Mouse (Mus musculus): ENCODE measurements at regions not wholly inside any gene's neighbourhood (a gene's known extent, or its start where the extent isn't known, plus 50 kb on each side); places are given as distances from the start of the nearest gene placed in this dataset.

GRCm38 (mm10) chr10:42131798-42132197, 113.6 kb upstream of the Armc2 start:
- Histone ChIP-seq H3K4me1 (no peaks in the 10 kb centered on the region), H3K4me2 (no peak overlapping the region), H3K4me3 (no peak overlapping the region), H3K36me3 (replicated peaks) (no peaks in the 10 kb centered on the region), H3K27ac (no peak overlapping the region), H3K27me3 (replicated peaks) (no peaks in the 10 kb centered on the region), H3K9ac (no peak overlapping the region), H3K9me3 (no peaks in the 10 kb centered on the region)
- WGBS = 93% methylated on average over 6 of the region's 6 CpGs
- ATAC-seq (replicated peaks) = no peak

- no peak overlapping the region for H3K9ac ChIP-seq
- H3K9me3 ChIP-seq = no peaks in the 10 kb centered on the region
- H3K4me1 ChIP-seq = no peaks in the 10 kb centered on the region
- no peak overlapping the region for H3K27ac ChIP-seq
- H3K4me3 ChIP-seq = no peak overlapping the region
- no peak for ATAC-seq (replicated peaks)
- WGBS = 73% methylated on average over 2 of the region's 2 CpGs
- H3K27me3 ChIP-seq (replicated peaks) = no peaks in the 10 kb centered on the region
- H3K4me2 ChIP-seq = no peak overlapping the region
- no peaks in the 10 kb centered on the region for H3K36me3 ChIP-seq (replicated peaks)
Observed at GRCm38 (mm10) chr10:42131298-42131697, 113.1 kb upstream of the Armc2 start.

GRCm38 (mm10) chr10:42127865-42128419, 109.7 kb upstream of the Armc2 start:
- Histone ChIP-seq H3K27ac (no peak overlapping the region), H3K9me3 (no peaks in the 10 kb centered on the region), H3K4me1 (no peaks in the 10 kb centered on the region), H3K4me2 (no peak overlapping the region), H3K27me3 (replicated peaks) (no peaks in the 10 kb centered on the region), H3K36me3 (replicated peaks) (no peaks in the 10 kb centered on the region), H3K4me3 (no peak overlapping the region), H3K9ac (no peak overlapping the region)
- 87% methylated on average over 14 of the region's 14 CpGs for WGBS
- ATAC-seq (replicated peaks) = no peak

DNA sequence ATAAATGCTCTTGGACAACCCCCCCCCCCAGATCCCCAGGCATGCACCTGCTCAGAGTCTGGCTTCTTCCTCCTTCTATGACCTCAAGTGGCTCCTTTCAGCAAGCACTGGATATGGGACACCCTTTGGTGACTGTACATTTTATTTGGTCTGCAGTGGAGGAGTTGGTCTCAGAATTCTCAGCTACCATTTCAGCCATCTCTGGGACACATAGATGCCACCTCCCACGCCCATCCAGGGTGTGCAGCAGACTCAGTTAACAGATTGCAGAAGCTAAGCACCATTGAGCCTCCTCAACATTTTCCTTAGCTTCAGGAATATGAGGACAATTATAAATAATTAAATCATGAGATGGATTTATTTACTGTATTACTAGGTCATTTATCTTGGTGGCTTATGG, 108.6 kb upstream of the Armc2 start:
- no peaks in the 10 kb centered on the region for H3K27me3 ChIP-seq (replicated peaks)
- H3K27ac ChIP-seq = no peak overlapping the region
- H3K4me3 ChIP-seq = no peak overlapping the region
- no peak overlapping the region for H3K9ac ChIP-seq
- no peaks in the 10 kb centered on the region for H3K9me3 ChIP-seq
- 74% methylated on average over 1 of the region's 1 CpGs for WGBS
- no peak for ATAC-seq (replicated peaks)
- no peak overlapping the region for H3K4me2 ChIP-seq
- H3K4me1 ChIP-seq = no peaks in the 10 kb centered on the region
- H3K36me3 ChIP-seq (replicated peaks) = no peaks in the 10 kb centered on the region

- Histone ChIP-seq H3K27me3 (replicated peaks) (no peaks in the 10 kb centered on the region), H3K36me3 (replicated peaks) (no peaks in the 10 kb centered on the region), H3K9me3 (no peaks in the 10 kb centered on the region), H3K4me3 (no peak overlapping the region), H3K27ac (no peak overlapping the region), H3K4me2 (no peak overlapping the region), H3K9ac (no peak overlapping the region), H3K4me1 (no peaks in the 10 kb centered on the region)
- no peak for ATAC-seq (replicated peaks)
- WGBS = 78% methylated on average over 7 of the region's 7 CpGs
Observed at GRCm38 (mm10) chr10:42122768-42123635, 104.8 kb upstream of the Armc2 start.

GRCm38 (mm10) chr10:42121984-42122383, 103.7 kb upstream of the Armc2 start:
- no peak for ATAC-seq (replicated peaks)
- no peak overlapping the region for H3K4me3 ChIP-seq
- no peaks in the 10 kb centered on the region for H3K9me3 ChIP-seq
- H3K9ac ChIP-seq = no peak overlapping the region
- no peaks in the 10 kb centered on the region for H3K4me1 ChIP-seq
- no peaks in the 10 kb centered on the region for H3K36me3 ChIP-seq (replicated peaks)
- WGBS = 83% methylated on average over 4 of the region's 4 CpGs
- no peak overlapping the region for H3K4me2 ChIP-seq
- no peaks in the 10 kb centered on the region for H3K27me3 ChIP-seq (replicated peaks)
- H3K27ac ChIP-seq = no peak overlapping the region

- Histone ChIP-seq H3K4me3 (no peak overlapping the region), H3K36me3 (replicated peaks) (no peaks in the 10 kb centered on the region), H3K27me3 (replicated peaks) (no peaks in the 10 kb centered on the region), H3K27ac (no peak overlapping the region), H3K9me3 (no peaks in the 10 kb centered on the region), H3K9ac (no peak overlapping the region), H3K4me1 (no peaks in the 10 kb centered on the region), H3K4me2 (no peak overlapping the region)
- ATAC-seq (replicated peaks) = no peak
- WGBS = 89% methylated on average over 12 of the region's 12 CpGs
Observed at GRCm38 (mm10) chr10:42119326-42119725, 101.1 kb upstream of the Armc2 start.

GRCm38 (mm10) chr10:42118361-42119188, 100.3 kb upstream of the Armc2 start:
- Histone ChIP-seq H3K9me3 (no peaks in the 10 kb centered on the region), H3K9ac (no peak overlapping the region), H3K36me3 (replicated peaks) (no peaks in the 10 kb centered on the region), H3K4me3 (no peak overlapping the region), H3K4me2 (no peak overlapping the region), H3K27ac (no peak overlapping the region), H3K4me1 (no peaks in the 10 kb centered on the region), H3K27me3 (replicated peaks) (no peaks in the 10 kb centered on the region)
- ATAC-seq (replicated peaks) = no peak
- WGBS = 79% methylated on average over 13 of the region's 13 CpGs

- Histone ChIP-seq H3K9me3 (no peaks in the 10 kb centered on the region), H3K4me1 (no peaks in the 10 kb centered on the region), H3K9ac (no peak overlapping the region), H3K4me3 (no peak overlapping the region), H3K27ac (no peak overlapping the region), H3K27me3 (replicated peaks) (no peaks in the 10 kb centered on the region), H3K36me3 (replicated peaks) (no peaks in the 10 kb centered on the region), H3K4me2 (no peak overlapping the region)
- 85% methylated on average over 5 of the region's 5 CpGs for WGBS
- no peak for ATAC-seq (replicated peaks)
Observed at GRCm38 (mm10) chr10:42117523-42117922, 99.3 kb upstream of the Armc2 start.

- Histone ChIP-seq H3K36me3 (replicated peaks) (no peaks in the 10 kb centered on the region), H3K4me2 (no peak overlapping the region), H3K9ac (no peak overlapping the region), H3K4me1 (no peaks in the 10 kb centered on the region), H3K27ac (no peak overlapping the region), H3K4me3 (no peak overlapping the region), H3K9me3 (no peaks in the 10 kb centered on the region), H3K27me3 (replicated peaks) (no peaks in the 10 kb centered on the region)
- no peak for ATAC-seq (replicated peaks)
- WGBS = 96% methylated on average over 4 of the region's 4 CpGs
Observed at GRCm38 (mm10) chr10:42115920-42116298, 97.7 kb upstream of the Armc2 start.

DNA sequence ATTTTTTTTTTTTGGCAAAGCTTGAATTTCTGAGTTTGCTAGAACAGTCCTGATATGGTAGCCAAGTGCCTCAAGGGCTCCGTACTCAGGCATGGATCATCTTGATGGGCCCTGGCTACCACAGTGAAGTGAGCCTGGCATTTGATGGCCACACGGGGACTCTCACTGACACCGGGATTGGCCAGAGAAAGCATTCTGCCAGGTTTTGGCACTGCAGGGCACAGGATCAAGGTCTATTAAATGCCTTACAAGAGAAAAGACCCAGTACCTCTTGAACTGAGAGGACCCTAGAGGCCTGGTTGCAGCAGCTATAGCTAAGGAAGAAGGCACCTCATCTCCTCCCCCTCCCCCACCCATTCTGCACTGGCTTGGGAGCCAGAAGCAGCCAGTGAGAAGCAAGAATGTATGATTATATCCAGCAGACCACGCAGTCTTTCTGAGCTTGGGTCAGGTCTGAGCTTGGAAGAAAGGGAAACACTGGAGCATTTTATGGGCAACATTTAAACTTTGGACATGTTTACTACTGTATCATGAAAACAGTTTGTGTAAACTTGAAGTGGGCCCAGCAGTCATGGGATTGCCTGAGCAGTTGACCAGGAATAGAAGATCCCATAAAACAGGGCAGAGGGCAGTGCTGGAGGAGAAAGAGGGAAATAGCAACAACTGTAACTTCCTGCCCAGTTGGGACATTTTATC, 97.1 kb upstream of the Armc2 start:
- no peak for ATAC-seq (replicated peaks)
- no peak overlapping the region for H3K4me3 ChIP-seq
- no peak overlapping the region for H3K4me2 ChIP-seq
- H3K27ac ChIP-seq = no peak overlapping the region
- H3K9ac ChIP-seq = no peak overlapping the region
- WGBS = 89% methylated on average over 4 of the region's 4 CpGs
- H3K27me3 ChIP-seq (replicated peaks) = no peaks in the 10 kb centered on the region
- H3K4me1 ChIP-seq = no peaks in the 10 kb centered on the region
- no peaks in the 10 kb centered on the region for H3K36me3 ChIP-seq (replicated peaks)
- no peaks in the 10 kb centered on the region for H3K9me3 ChIP-seq

DNA sequence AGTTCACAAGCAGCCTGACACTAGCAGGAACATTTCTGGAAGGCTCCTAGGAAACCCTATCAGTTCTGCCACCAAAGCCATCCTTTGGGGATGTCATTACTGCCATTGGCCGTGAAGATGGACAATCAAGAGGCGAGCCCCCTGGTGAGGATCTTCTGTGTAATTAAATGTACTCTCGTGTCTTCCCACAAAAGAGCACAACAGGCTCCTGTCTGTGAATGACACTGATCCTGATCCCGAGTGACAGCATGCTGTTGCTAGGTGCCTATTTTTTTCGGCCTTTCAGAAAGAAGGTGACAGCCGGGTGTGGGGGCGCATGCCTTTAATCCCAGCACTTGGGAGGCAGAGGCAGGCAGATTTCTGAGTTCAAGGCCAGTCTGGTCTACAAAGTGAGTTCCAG, 92.5 kb upstream of the Armc2 start:
- Histone ChIP-seq H3K27me3 (replicated peaks) (no peaks in the 10 kb centered on the region), H3K27ac (no peak overlapping the region), H3K4me2 (no peak overlapping the region), H3K4me1 (no peaks in the 10 kb centered on the region), H3K36me3 (replicated peaks) (no peaks in the 10 kb centered on the region), H3K9ac (no peak overlapping the region), H3K4me3 (no peak overlapping the region), H3K9me3 (no peaks in the 10 kb centered on the region)
- ATAC-seq (replicated peaks) = no peak
- 33% methylated on average over 7 of the region's 7 CpGs for WGBS

Measured in midbrain, embryonic 15.5 days (tissue).